Mouse (Mus musculus): ENCODE measurements around the gene Adrb1. TPM values are rescaled to one million over a fixed set of nuclear protein-coding genes. Genes with fewer than 3 reads are reported as not detected.
A peak's percentile ranks its signal among the peaks of the same experiment; 100 is the strongest.

Adrb1 gene
- polyA plus RNA-seq, 1 experiment from 2014 or later = 0.24 TPM

GRCm38 (mm10) chr19:56724126-56724597, 2.2 kb downstream of the Adrb1 start:
- no peak overlapping the region for H3K9ac ChIP-seq (ENCODE audit: low read length)
- H3K4me3 ChIP-seq (ENCODE audit: low read depth, low read length) = peak overlapping the region; percentile 36
- DNase-seq (ENCODE audit: low spot score) = no peak
- 0 out of 2 replicates have a peak, but pooled peaks cover 13% of the 10 kb centered on the region for H3K4me1 ChIP-seq (ENCODE audit: control insufficient read depth, insufficient read depth, low read length)
- H3K9me3 ChIP-seq (ENCODE audit: control insufficient read depth, low read length) = no peaks in the 10 kb centered on the region
- 3% methylated on average over 12 of the region's 13 CpGs for WGBS
- peaks cover 71% of the 10 kb centered on the region for H3K27me3 ChIP-seq (ENCODE audit: control insufficient read depth, insufficient read depth, low read length)
- no peak overlapping the region for H3K27ac ChIP-seq (replicated peaks; ENCODE audit: low read depth, low read length)
- no peaks in the 10 kb centered on the region for H3K36me3 ChIP-seq (ENCODE audit: control insufficient read depth, insufficient read depth, low read length)
- H3K4me2 ChIP-seq (ENCODE audit: low read depth, severe bottlenecking) = peak overlapping the region; percentile 67
- no peak for ATAC-seq (ENCODE audit: insufficient number of reproducible peaks, low FRiP score, low TSS enrichment, low read depth)

- Histone ChIP-seq H3K9ac (ENCODE audit: low read length) (no peak overlapping the region), H3K36me3 (ENCODE audit: control insufficient read depth, insufficient read depth, low read length) (no peaks in the 10 kb centered on the region), H3K4me1 (ENCODE audit: control insufficient read depth, insufficient read depth, low read length) (0 out of 2 replicates have a peak, but pooled peaks cover 8% of the 10 kb centered on the region), H3K9me3 (ENCODE audit: control insufficient read depth, low read length) (no peaks in the 10 kb centered on the region), H3K4me2 (ENCODE audit: low read depth, severe bottlenecking) (no peak overlapping the region), H3K27me3 (ENCODE audit: control insufficient read depth, insufficient read depth, low read length) (peaks cover 44% of the 10 kb centered on the region), H3K4me3 (ENCODE audit: low read depth, low read length) (no peak overlapping the region), H3K27ac (replicated peaks; ENCODE audit: low read depth, low read length) (no peak overlapping the region)
- 81% methylated on average over 14 of the region's 14 CpGs for WGBS
- ATAC-seq (ENCODE audit: insufficient number of reproducible peaks, low FRiP score, low TSS enrichment, low read depth) = no peak
- no peak for DNase-seq (ENCODE audit: low spot score)
These were observed 5.3 kb downstream of the Adrb1 start for GRCm38 (mm10) chr19:56727170-56727877.

GRCm38 (mm10) chr19:56734033-56734572, 12.1 kb downstream of the Adrb1 start:
- Histone ChIP-seq H3K4me2 (ENCODE audit: low read depth, severe bottlenecking) (no peak overlapping the region), H3K27me3 (ENCODE audit: control insufficient read depth, insufficient read depth, low read length) (no peaks in the 10 kb centered on the region), H3K4me3 (ENCODE audit: low read depth, low read length) (no peak overlapping the region), H3K4me1 (ENCODE audit: control insufficient read depth, insufficient read depth, low read length) (no peaks in the 10 kb centered on the region), H3K36me3 (ENCODE audit: control insufficient read depth, insufficient read depth, low read length) (no peaks in the 10 kb centered on the region), H3K9me3 (ENCODE audit: control insufficient read depth, low read length) (no peaks in the 10 kb centered on the region), H3K27ac (replicated peaks; ENCODE audit: low read depth, low read length) (no peak overlapping the region), H3K9ac (ENCODE audit: low read length) (no peak overlapping the region)
- DNase-seq (ENCODE audit: low spot score) = no peak
- ATAC-seq (ENCODE audit: insufficient number of reproducible peaks, low FRiP score, low TSS enrichment, low read depth) = no peak
- 66% methylated on average over 7 of the region's 7 CpGs for WGBS

- Histone ChIP-seq H3K27ac (replicated peaks; ENCODE audit: low read depth, low read length) (no peak overlapping the region), H3K36me3 (ENCODE audit: control insufficient read depth, insufficient read depth, low read length) (no peaks in the 10 kb centered on the region), H3K4me3 (ENCODE audit: low read depth, low read length) (no peak overlapping the region), H3K9me3 (ENCODE audit: control insufficient read depth, low read length) (no peaks in the 10 kb centered on the region), H3K4me1 (ENCODE audit: control insufficient read depth, insufficient read depth, low read length) (no peaks in the 10 kb centered on the region), H3K4me2 (ENCODE audit: low read depth, severe bottlenecking) (no peak overlapping the region), H3K27me3 (ENCODE audit: control insufficient read depth, insufficient read depth, low read length) (no peaks in the 10 kb centered on the region), H3K9ac (ENCODE audit: low read length) (no peak overlapping the region)
- WGBS = 62% methylated on average over 4 of the region's 4 CpGs
- DNase-seq (ENCODE audit: low spot score) (no peak), ATAC-seq (ENCODE audit: insufficient number of reproducible peaks, low FRiP score, low TSS enrichment, low read depth) (no peak)
These were observed 13.7 kb downstream of the Adrb1 start for GRCm38 (mm10) chr19:56735747-56736146.

- no peak overlapping the region for H3K4me2 ChIP-seq (ENCODE audit: low read depth, severe bottlenecking)
- H3K36me3 ChIP-seq (ENCODE audit: control insufficient read depth, insufficient read depth, low read length) = no peaks in the 10 kb centered on the region
- H3K4me1 ChIP-seq (ENCODE audit: control insufficient read depth, insufficient read depth, low read length) = no peaks in the 10 kb centered on the region
- H3K27ac ChIP-seq (replicated peaks; ENCODE audit: low read depth, low read length) = no peak overlapping the region
- ATAC-seq (ENCODE audit: insufficient number of reproducible peaks, low FRiP score, low TSS enrichment, low read depth) (no peak), DNase-seq (ENCODE audit: low spot score) (no peak)
- no peak overlapping the region for H3K9ac ChIP-seq (ENCODE audit: low read length)
- no peaks in the 10 kb centered on the region for H3K27me3 ChIP-seq (ENCODE audit: control insufficient read depth, insufficient read depth, low read length)
- no peaks in the 10 kb centered on the region for H3K9me3 ChIP-seq (ENCODE audit: control insufficient read depth, low read length)
- no peak overlapping the region for H3K4me3 ChIP-seq (ENCODE audit: low read depth, low read length)
- 76% methylated on average over 5 of the region's 5 CpGs for WGBS
These were observed 14.3 kb downstream of the Adrb1 start for GRCm38 (mm10) chr19:56736287-56736686.

- H3K9me3 ChIP-seq (ENCODE audit: control insufficient read depth, low read length) = no peaks in the 10 kb centered on the region
- no peak overlapping the region for H3K27ac ChIP-seq (replicated peaks; ENCODE audit: low read depth, low read length)
- 69% methylated on average over 7 of the region's 7 CpGs for WGBS
- no peak for DNase-seq (ENCODE audit: low spot score)
- H3K4me1 ChIP-seq (ENCODE audit: control insufficient read depth, insufficient read depth, low read length) = peaks cover 2% of the 10 kb centered on the region; the same call in 1 of the 2 replicates
- H3K4me2 ChIP-seq (ENCODE audit: low read depth, severe bottlenecking) = no peak overlapping the region
- H3K9ac ChIP-seq (ENCODE audit: low read length) = no peak overlapping the region
- H3K27me3 ChIP-seq (ENCODE audit: control insufficient read depth, insufficient read depth, low read length) = no peaks in the 10 kb centered on the region
- H3K36me3 ChIP-seq (ENCODE audit: control insufficient read depth, insufficient read depth, low read length) = no peaks in the 10 kb centered on the region
- H3K4me3 ChIP-seq (ENCODE audit: low read depth, low read length) = no peak overlapping the region
- ATAC-seq (ENCODE audit: insufficient number of reproducible peaks, low FRiP score, low TSS enrichment, low read depth) = no peak
These were observed 23.1 kb downstream of the Adrb1 start for GRCm38 (mm10) chr19:56745061-56745460.

- no peak for ATAC-seq (ENCODE audit: insufficient number of reproducible peaks, low FRiP score, low TSS enrichment, low read depth)
- WGBS = 76% methylated on average over 6 of the region's 6 CpGs
These were observed 23.5 kb downstream of the Adrb1 start for GRCm38 (mm10) chr19:56745528-56745927.

GRCm38 (mm10) chr19:56746618-56747017, 24.6 kb downstream of the Adrb1 start:
- ATAC-seq (ENCODE audit: insufficient number of reproducible peaks, low FRiP score, low TSS enrichment, low read depth) (no peak), DNase-seq (ENCODE audit: low spot score) (no peak)
- no peak overlapping the region for H3K27ac ChIP-seq (replicated peaks; ENCODE audit: low read depth, low read length)
- no peak overlapping the region for H3K4me3 ChIP-seq (ENCODE audit: low read depth, low read length)
- no peaks in the 10 kb centered on the region for H3K36me3 ChIP-seq (ENCODE audit: control insufficient read depth, insufficient read depth, low read length)
- H3K4me1 ChIP-seq (ENCODE audit: control insufficient read depth, insufficient read depth, low read length) = peaks cover 2% of the 10 kb centered on the region; the same call in 1 of the 2 replicates
- no peak overlapping the region for H3K4me2 ChIP-seq (ENCODE audit: low read depth, severe bottlenecking)
- H3K9me3 ChIP-seq (ENCODE audit: control insufficient read depth, low read length) = no peaks in the 10 kb centered on the region
- whole genome bisulfite sequencing = 88% methylated on average over 9 of the region's 9 CpGs
- H3K27me3 ChIP-seq (ENCODE audit: control insufficient read depth, insufficient read depth, low read length) = no peaks in the 10 kb centered on the region
- no peak overlapping the region for H3K9ac ChIP-seq (ENCODE audit: low read length)

More at GRCm38 (mm10) chr19:56745528-56745927, 23.5 kb downstream of the Adrb1 start:
- no peak for DNase-seq (ENCODE audit: low spot score)
- Histone ChIP-seq H3K27ac (replicated peaks; ENCODE audit: low read depth, low read length) (no peak overlapping the region), H3K27me3 (ENCODE audit: control insufficient read depth, insufficient read depth, low read length) (no peaks in the 10 kb centered on the region), H3K9ac (ENCODE audit: low read length) (no peak overlapping the region), H3K4me1 (ENCODE audit: control insufficient read depth, insufficient read depth, low read length) (peaks cover 2% of the 10 kb centered on the region; the same call in 1 of the 2 replicates), H3K4me3 (ENCODE audit: low read depth, low read length) (no peak overlapping the region), H3K36me3 (ENCODE audit: control insufficient read depth, insufficient read depth, low read length) (no peaks in the 10 kb centered on the region), H3K4me2 (ENCODE audit: low read depth, severe bottlenecking) (no peak overlapping the region), H3K9me3 (ENCODE audit: control insufficient read depth, low read length) (no peaks in the 10 kb centered on the region)

Measured in limb, embryonic 11.5 days (tissue).